Mouse (Mus musculus) left cerebral cortex, adult 2 months (tissue): ENCODE measurements around the gene Rita1. TPM values are rescaled to one million over a fixed set of nuclear protein-coding genes. Genes with fewer than 3 reads are reported as not detected.
A peak's percentile ranks its signal among the peaks of the same experiment; 100 is the strongest.

Experiments
- DNase-seq, 2 experiments: peaks; one replicate each; pipeline ENCODE4 v3.0.0; 2021 to 2022; ENCODE audit warnings: low spot score in 2 of 2, mixed read lengths in 1 of 2; ENCODE audit errors: extremely low spot score in 1 of 2
- H3K27ac ChIP-seq: fragments of 200-600 bp; 2 replicates; pipeline ENCODE4 v1.8.1; 2022
- H3K4me3 ChIP-seq: fragments of 200-600 bp; 2 replicates; pipeline ENCODE4 v1.8.1; 2022
- CTCF ChIP-seq: fragments of 200-600 bp; IDR thresholded peaks from 2 replicates; pipeline ENCODE4 v1.8.1; 2022; ENCODE audit warnings: antibody characterized with exemption, mild to moderate bottlenecking, moderate library complexity
- intact Hi-C: fragments of 180-260 bp; cut with DNase I; formaldehyde crosslinking; loops from one replicate; pipeline ENCODE4 v1.15.1; 2025
- total RNA-seq, 2 experiments: library from RNA; stranded (reverse); gene quantifications; 2 replicates each; pipeline ENCODE4 v1.2.3; 2021

Rita1 gene
- total RNA-seq, 2 experiments from 2014 or later: 29.5 to 29.9 TPM

GRCm38 (mm10) chr5:120578504-120579081 lies 33.8 kb downstream of the Rita1 start:
- intact Hi-C loops: no loop called here
- Histone ChIP-seq H3K4me3 (no peak overlapping the region), H3K27ac (no peak overlapping the region)
- DNase-seq: no peak
- no peak for TF ChIP-seq CTCF

GRCm38 (mm10) chr5:120577935-120578441 lies 34.4 kb downstream of the Rita1 start:
- intact Hi-C loops: no loop called here
- TF ChIP-seq CTCF: peak; percentile 5; the same call in 1 of the 2 replicates
- Histone ChIP-seq H3K4me3 (no peak overlapping the region), H3K27ac (no peak overlapping the region)
- DNase-seq: no peak

- no peak overlapping the region for H3K27ac ChIP-seq
- no peak for DNase-seq
- intact Hi-C loops: no loop called here
Measured at GRCm38 (mm10) chr5:120576781-120577301, 35.5 kb downstream of the Rita1 start.

GRCm38 (mm10) chr5:120574469-120575063 lies 37.8 kb downstream of the Rita1 start:
- H3K4me3 ChIP-seq: no peak overlapping the region

More at GRCm38 (mm10) chr5:120576781-120577301, 35.5 kb downstream of the Rita1 start:
- no peak overlapping the region for H3K4me3 ChIP-seq
- TF ChIP-seq CTCF: no peak

DNA sequence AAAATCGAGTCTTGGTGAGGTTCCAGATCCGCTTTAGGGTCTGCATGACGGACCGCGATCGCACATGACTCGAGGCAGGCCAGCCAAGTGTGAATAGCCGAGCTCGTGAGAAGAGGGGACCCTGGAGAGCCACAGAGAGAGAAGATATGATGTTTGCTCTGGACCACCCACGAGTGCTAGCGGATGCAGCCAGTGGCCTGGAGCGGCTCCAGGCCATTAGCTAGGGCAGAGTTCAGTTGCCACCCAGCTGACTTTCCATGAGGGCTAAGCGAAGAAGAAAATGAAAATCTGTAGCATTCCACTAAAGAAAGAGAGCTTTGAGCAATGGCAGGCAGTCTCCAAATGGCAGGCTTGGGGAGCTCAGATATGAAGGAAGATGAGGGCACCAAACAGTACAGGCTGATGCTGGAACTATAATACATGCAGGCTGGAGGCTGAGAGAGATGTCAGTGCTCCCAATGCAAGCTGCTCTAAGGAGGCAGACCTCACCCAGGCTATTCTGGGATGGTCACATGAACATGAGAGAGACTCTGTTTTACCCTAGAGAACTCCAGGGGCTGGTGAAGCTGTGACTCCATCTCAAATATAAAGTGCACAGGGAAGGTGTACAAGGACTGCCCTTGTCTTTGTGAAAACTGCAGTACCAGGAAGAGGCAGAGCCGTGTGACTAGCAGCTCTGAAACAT lies 41.2 kb downstream of the Rita1 start:
- TF ChIP-seq CTCF: no peak
- H3K27ac ChIP-seq: peak overlapping the region; percentile 47; the same call in 1 of the 2 replicates
- H3K4me3 ChIP-seq: no peak overlapping the region
- intact Hi-C loops: no loop called here
- no peak for DNase-seq

More at GRCm38 (mm10) chr5:120574469-120575063, 37.8 kb downstream of the Rita1 start:
- no peak for DNase-seq
- intact Hi-C loops: no loop called here
- H3K27ac ChIP-seq: no peak overlapping the region
- no peak for TF ChIP-seq CTCF

- H3K27ac ChIP-seq: no peak overlapping the region; the same call in 1 of the 2 replicates
- DNase-seq: no peak
- intact Hi-C loops: no loop called here
Measured at GRCm38 (mm10) chr5:120570289-120570897, 42.0 kb downstream of the Rita1 start.

DNA sequence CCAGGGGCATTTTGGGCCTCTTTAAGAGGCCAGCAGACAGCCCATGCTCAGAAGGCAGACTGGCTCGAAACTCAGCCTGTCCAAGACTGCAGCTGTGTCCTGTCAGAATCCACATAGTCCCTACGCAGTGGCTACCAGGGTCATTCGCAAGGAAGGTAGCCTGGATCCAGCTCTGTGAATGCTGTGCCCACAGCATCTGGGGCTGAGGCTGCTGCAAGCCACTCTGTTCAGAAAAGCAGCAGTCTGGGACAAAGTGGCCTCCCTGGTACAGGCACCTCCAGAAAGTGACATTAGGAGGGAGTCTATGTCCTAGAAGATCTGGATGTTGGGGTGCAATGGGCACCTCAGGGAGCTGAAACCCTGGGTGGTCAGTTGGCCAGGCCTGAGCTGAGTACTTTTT lies 42.6 kb downstream of the Rita1 start:
- Histone ChIP-seq H3K4me3 (no peak overlapping the region), H3K27ac (no peak overlapping the region)
- intact Hi-C loops: no loop called here
- no peak for DNase-seq
- no peak for TF ChIP-seq CTCF

More at GRCm38 (mm10) chr5:120570289-120570897, 42.0 kb downstream of the Rita1 start:
- no peak for TF ChIP-seq CTCF
- no peak overlapping the region for H3K4me3 ChIP-seq

GRCm38 (mm10) chr5:120568964-120569363 lies 43.4 kb downstream of the Rita1 start:
- no peak for TF ChIP-seq CTCF
- intact Hi-C loops: no loop called here
- no peak overlapping the region; the same call in 1 of the 2 replicates for H3K27ac ChIP-seq
- DNase-seq: no peak
- no peak overlapping the region for H3K4me3 ChIP-seq

- peak overlapping the region; percentile 78; the same call in 1 of the 2 replicates for H3K27ac ChIP-seq
- no peak overlapping the region for H3K4me3 ChIP-seq
- DNase-seq: no peak
- intact Hi-C loops: no loop called here
- no peak for TF ChIP-seq CTCF
Measured at GRCm38 (mm10) chr5:120568336-120568768, 44.0 kb downstream of the Rita1 start.

DNA sequence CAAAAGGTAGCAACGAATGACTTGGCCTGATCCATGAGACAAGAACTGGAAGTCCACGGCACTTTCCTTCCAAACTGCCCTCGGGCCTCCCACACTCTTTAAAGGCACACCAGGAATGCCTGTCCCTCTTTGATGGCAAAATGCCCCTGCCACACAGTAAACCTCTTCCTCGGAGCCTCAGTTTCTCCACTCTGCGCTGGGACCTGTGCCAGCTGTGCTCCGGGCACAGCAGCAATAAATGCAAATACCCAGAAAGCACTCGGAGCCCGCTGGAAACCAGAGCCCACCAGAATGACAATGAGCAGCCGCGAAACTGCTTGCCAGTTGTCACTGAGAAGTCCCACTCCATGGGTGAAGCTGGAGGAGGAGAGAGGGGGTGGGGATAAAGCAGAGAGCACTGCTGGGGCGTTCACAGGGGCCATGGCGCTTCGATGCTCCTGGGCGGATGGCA lies 44.6 kb downstream of the Rita1 start:
- TF ChIP-seq CTCF: no peak
- H3K4me3 ChIP-seq: no peak overlapping the region
- intact Hi-C loops: loop anchor here (2.0 kb wide), 1 partner anchor 19 kb away; no protein-coding TSS in a partner anchor
- H3K27ac ChIP-seq: peak overlapping the region; percentile 78
- DNase-seq: no peak

- H3K27ac ChIP-seq: peak overlapping the region; percentile 78
- no peak overlapping the region for H3K4me3 ChIP-seq
- DNase-seq: peak in 1 of 2 experiments; percentile 46
- intact Hi-C loops: loop anchor here (2.0 kb wide), 1 partner anchor 20 kb away; no protein-coding TSS in a partner anchor
- no peak for TF ChIP-seq CTCF
Measured at GRCm38 (mm10) chr5:120567253-120567701, 45.1 kb downstream of the Rita1 start.
